Mouse (Mus musculus): Measurements from ENCODE around the gene Rlbp1. TPM values are rescaled to one million over a fixed set of nuclear protein-coding genes. Genes with fewer than 3 reads are reported as not detected.

Gene Rlbp1
- polyA plus RNA-seq, 1 experiment from 2014 or later, result 0.55 TPM

GRCm38 (mm10) chr7:79349738-79350386, 37.0 kb downstream of the Rlbp1 start:
- no peaks in the 10 kb centered on the region for H3K9me3 ChIP-seq (ENCODE audit: control insufficient read depth, low read length)
- H3K4me1 ChIP-seq (ENCODE audit: control insufficient read depth, insufficient read depth, low read length), result no peaks in the 10 kb centered on the region
- no peak overlapping the region for H3K9ac ChIP-seq (ENCODE audit: low read length)
- peaks cover 14% of the 10 kb centered on the region; the same call in 1 of the 2 replicates for H3K36me3 ChIP-seq (ENCODE audit: control insufficient read depth, insufficient read depth, low read length)
- no peak overlapping the region for H3K4me2 ChIP-seq (ENCODE audit: low read depth, severe bottlenecking)
- 44% methylated on average over 12 of the region's 12 CpGs for WGBS
- H3K27ac ChIP-seq (replicated peaks; ENCODE audit: low read depth, low read length), result no peak overlapping the region
- no peaks in the 10 kb centered on the region for H3K27me3 ChIP-seq (ENCODE audit: control insufficient read depth, insufficient read depth, low read length)
- no peak overlapping the region for H3K4me3 ChIP-seq (ENCODE audit: low read depth, low read length)
- ATAC-seq (ENCODE audit: insufficient number of reproducible peaks, low FRiP score, low TSS enrichment, low read depth) (no peak), DNase-seq (ENCODE audit: low spot score) (peak; percentile 84)

GRCm38 (mm10) chr7:79348816-79349215, 38.0 kb downstream of the Rlbp1 start:
- 96% methylated on average over 8 of the region's 8 CpGs for WGBS
- Histone ChIP-seq H3K4me2 (ENCODE audit: low read depth, severe bottlenecking) (no peak overlapping the region), H3K36me3 (ENCODE audit: control insufficient read depth, insufficient read depth, low read length) (peaks cover 11% of the 10 kb centered on the region; the same call in 1 of the 2 replicates), H3K9ac (ENCODE audit: low read length) (no peak overlapping the region), H3K27ac (replicated peaks; ENCODE audit: low read depth, low read length) (no peak overlapping the region), H3K4me3 (ENCODE audit: low read depth, low read length) (no peak overlapping the region), H3K27me3 (ENCODE audit: control insufficient read depth, insufficient read depth, low read length) (no peaks in the 10 kb centered on the region), H3K9me3 (ENCODE audit: control insufficient read depth, low read length) (no peaks in the 10 kb centered on the region), H3K4me1 (ENCODE audit: control insufficient read depth, insufficient read depth, low read length) (no peaks in the 10 kb centered on the region)
- ATAC-seq (ENCODE audit: insufficient number of reproducible peaks, low FRiP score, low TSS enrichment, low read depth), result no peak
- DNase-seq (ENCODE audit: low spot score), result no peak

- H3K4me1 ChIP-seq (ENCODE audit: control insufficient read depth, insufficient read depth, low read length), result no peaks in the 10 kb centered on the region
- H3K36me3 ChIP-seq (ENCODE audit: control insufficient read depth, insufficient read depth, low read length), result peaks cover 9% of the 10 kb centered on the region; the same call in 1 of the 2 replicates
- no peaks in the 10 kb centered on the region for H3K9me3 ChIP-seq (ENCODE audit: control insufficient read depth, low read length)
- H3K4me2 ChIP-seq (ENCODE audit: low read depth, severe bottlenecking), result no peak overlapping the region
- DNase-seq (ENCODE audit: low spot score) (no peak), ATAC-seq (ENCODE audit: insufficient number of reproducible peaks, low FRiP score, low TSS enrichment, low read depth) (no peak)
- H3K4me3 ChIP-seq (ENCODE audit: low read depth, low read length), result no peak overlapping the region
- H3K27ac ChIP-seq (replicated peaks; ENCODE audit: low read depth, low read length), result no peak overlapping the region
- no peaks in the 10 kb centered on the region for H3K27me3 ChIP-seq (ENCODE audit: control insufficient read depth, insufficient read depth, low read length)
- no peak overlapping the region for H3K9ac ChIP-seq (ENCODE audit: low read length)
- 80% methylated on average over 13 of the region's 13 CpGs for WGBS
Measured at GRCm38 (mm10) chr7:79347108-79347813, 39.6 kb downstream of the Rlbp1 start.

- no peak for ATAC-seq (ENCODE audit: insufficient number of reproducible peaks, low FRiP score, low TSS enrichment, low read depth)
- Histone ChIP-seq H3K4me3 (ENCODE audit: low read depth, low read length) (no peak overlapping the region), H3K9me3 (ENCODE audit: control insufficient read depth, low read length) (no peaks in the 10 kb centered on the region), H3K27ac (replicated peaks; ENCODE audit: low read depth, low read length) (no peak overlapping the region), H3K27me3 (ENCODE audit: control insufficient read depth, insufficient read depth, low read length) (no peaks in the 10 kb centered on the region), H3K9ac (ENCODE audit: low read length) (no peak overlapping the region), H3K36me3 (ENCODE audit: control insufficient read depth, insufficient read depth, low read length) (peaks cover 9% of the 10 kb centered on the region; the same call in 1 of the 2 replicates), H3K4me2 (ENCODE audit: low read depth, severe bottlenecking) (no peak overlapping the region), H3K4me1 (ENCODE audit: control insufficient read depth, insufficient read depth, low read length) (no peaks in the 10 kb centered on the region)
- DNase-seq (ENCODE audit: low spot score), result no peak
- WGBS, result 65% methylated on average over 8 of the region's 8 CpGs
Measured at GRCm38 (mm10) chr7:79346555-79347075, 40.2 kb downstream of the Rlbp1 start.

- H3K4me2 ChIP-seq (ENCODE audit: low read depth, severe bottlenecking), result no peak overlapping the region
- ATAC-seq (ENCODE audit: insufficient number of reproducible peaks, low FRiP score, low TSS enrichment, low read depth) (no peak), DNase-seq (ENCODE audit: low spot score) (peak; percentile 65)
- H3K36me3 ChIP-seq (ENCODE audit: control insufficient read depth, insufficient read depth, low read length), result peaks cover 6% of the 10 kb centered on the region; the same call in 1 of the 2 replicates
- no peak overlapping the region for H3K27ac ChIP-seq (replicated peaks; ENCODE audit: low read depth, low read length)
- H3K4me1 ChIP-seq (ENCODE audit: control insufficient read depth, insufficient read depth, low read length), result no peaks in the 10 kb centered on the region
- no peak overlapping the region for H3K9ac ChIP-seq (ENCODE audit: low read length)
- H3K9me3 ChIP-seq (ENCODE audit: control insufficient read depth, low read length), result no peaks in the 10 kb centered on the region
- H3K4me3 ChIP-seq (ENCODE audit: low read depth, low read length), result no peak overlapping the region
- H3K27me3 ChIP-seq (ENCODE audit: control insufficient read depth, insufficient read depth, low read length), result no peaks in the 10 kb centered on the region
- 47% methylated on average over 4 of the region's 4 CpGs for WGBS
Measured at GRCm38 (mm10) chr7:79345902-79346301, 40.9 kb downstream of the Rlbp1 start.

GRCm38 (mm10) chr7:79336362-79336910, 50.4 kb downstream of the Rlbp1 start:
- Histone ChIP-seq H3K36me3 (ENCODE audit: control insufficient read depth, insufficient read depth, low read length) (no peaks in the 10 kb centered on the region), H3K4me2 (ENCODE audit: low read depth, severe bottlenecking) (no peak overlapping the region), H3K9me3 (ENCODE audit: control insufficient read depth, low read length) (no peaks in the 10 kb centered on the region), H3K4me1 (ENCODE audit: control insufficient read depth, insufficient read depth, low read length) (no peaks in the 10 kb centered on the region), H3K9ac (ENCODE audit: low read length) (no peak overlapping the region), H3K27me3 (ENCODE audit: control insufficient read depth, insufficient read depth, low read length) (no peaks in the 10 kb centered on the region), H3K4me3 (ENCODE audit: low read depth, low read length) (no peak overlapping the region), H3K27ac (replicated peaks; ENCODE audit: low read depth, low read length) (no peak overlapping the region)
- DNase-seq (ENCODE audit: low spot score), result no peak
- WGBS, result 96% methylated on average over 8 of the region's 8 CpGs
- no peak for ATAC-seq (ENCODE audit: insufficient number of reproducible peaks, low FRiP score, low TSS enrichment, low read depth)

- H3K27ac ChIP-seq (replicated peaks; ENCODE audit: low read depth, low read length), result no peak overlapping the region
- H3K9me3 ChIP-seq (ENCODE audit: control insufficient read depth, low read length), result no peaks in the 10 kb centered on the region
- H3K4me3 ChIP-seq (ENCODE audit: low read depth, low read length), result no peak overlapping the region
- 71% methylated on average over 3 of the region's 3 CpGs for WGBS
- H3K9ac ChIP-seq (ENCODE audit: low read length), result no peak overlapping the region
- H3K4me1 ChIP-seq (ENCODE audit: control insufficient read depth, insufficient read depth, low read length), result no peaks in the 10 kb centered on the region
- ATAC-seq (ENCODE audit: insufficient number of reproducible peaks, low FRiP score, low TSS enrichment, low read depth) (no peak), DNase-seq (ENCODE audit: low spot score) (no peak)
- H3K27me3 ChIP-seq (ENCODE audit: control insufficient read depth, insufficient read depth, low read length), result no peaks in the 10 kb centered on the region
- H3K4me2 ChIP-seq (ENCODE audit: low read depth, severe bottlenecking), result no peak overlapping the region
- H3K36me3 ChIP-seq (ENCODE audit: control insufficient read depth, insufficient read depth, low read length), result peaks cover 3% of the 10 kb centered on the region; the same call in 1 of the 2 replicates
Measured at GRCm38 (mm10) chr7:79333419-79333818, 53.4 kb downstream of the Rlbp1 start.

- H3K4me2 ChIP-seq (ENCODE audit: low read depth, severe bottlenecking), result no peak overlapping the region
- H3K4me3 ChIP-seq (ENCODE audit: low read depth, low read length), result no peak overlapping the region
- no peak overlapping the region for H3K9ac ChIP-seq (ENCODE audit: low read length)
- ATAC-seq (ENCODE audit: insufficient number of reproducible peaks, low FRiP score, low TSS enrichment, low read depth) (no peak), DNase-seq (ENCODE audit: low spot score) (no peak)
- H3K9me3 ChIP-seq (ENCODE audit: control insufficient read depth, low read length), result no peaks in the 10 kb centered on the region
- peaks cover 8% of the 10 kb centered on the region; the same call in 1 of the 2 replicates for H3K36me3 ChIP-seq (ENCODE audit: control insufficient read depth, insufficient read depth, low read length)
- no peaks in the 10 kb centered on the region for H3K4me1 ChIP-seq (ENCODE audit: control insufficient read depth, insufficient read depth, low read length)
- whole genome bisulfite sequencing, result 72% methylated on average over 10 of the region's 10 CpGs
- no peak overlapping the region for H3K27ac ChIP-seq (replicated peaks; ENCODE audit: low read depth, low read length)
- no peaks in the 10 kb centered on the region for H3K27me3 ChIP-seq (ENCODE audit: control insufficient read depth, insufficient read depth, low read length)
Measured at GRCm38 (mm10) chr7:79331197-79331596, 55.7 kb downstream of the Rlbp1 start.
